Mouse (Mus musculus) erythroid progenitor cell, adult 5-6 weeks (primary cell): Measurements from ENCODE around the gene Wbp2. TPM values are rescaled to one million over a fixed set of nuclear protein-coding genes. Genes with fewer than 3 reads are reported as not detected.
"Not testable (repeated sequence)": the region's sequence is repeated elsewhere in the genome, so short reads cannot be mapped to it uniquely, and the experiment has no call there.

Source experiments
- ATAC-seq: replicated peaks from 2 replicates; pipeline ENCODE4 v1.8.0; 2016; ENCODE audit warnings: moderate number of reproducible peaks, mild to moderate bottlenecking, moderate TSS enrichment, inconsistent platforms; ENCODE audit not compliant: poor library complexity, low FRiP score, severe bottlenecking
- total RNA-seq, 2 experiments: library from RNA; stranded (forward) in 1 of 2; stranded (reverse) in 1 of 2; fragments of 150-400 nt in 1 of 2; fragments of 186-747, 209-891 nt in 1 of 2; gene quantifications; 2 replicates each; pipeline versions ENCODE4 v1.2.3 to v1.2.4; 2015 to 2017; ENCODE audit warnings: low replicate concordance in 2 of 2

Wbp2 gene
- total RNA-seq, 2 experiments from 2014 or later: 43.8 to 127 TPM

DNA sequence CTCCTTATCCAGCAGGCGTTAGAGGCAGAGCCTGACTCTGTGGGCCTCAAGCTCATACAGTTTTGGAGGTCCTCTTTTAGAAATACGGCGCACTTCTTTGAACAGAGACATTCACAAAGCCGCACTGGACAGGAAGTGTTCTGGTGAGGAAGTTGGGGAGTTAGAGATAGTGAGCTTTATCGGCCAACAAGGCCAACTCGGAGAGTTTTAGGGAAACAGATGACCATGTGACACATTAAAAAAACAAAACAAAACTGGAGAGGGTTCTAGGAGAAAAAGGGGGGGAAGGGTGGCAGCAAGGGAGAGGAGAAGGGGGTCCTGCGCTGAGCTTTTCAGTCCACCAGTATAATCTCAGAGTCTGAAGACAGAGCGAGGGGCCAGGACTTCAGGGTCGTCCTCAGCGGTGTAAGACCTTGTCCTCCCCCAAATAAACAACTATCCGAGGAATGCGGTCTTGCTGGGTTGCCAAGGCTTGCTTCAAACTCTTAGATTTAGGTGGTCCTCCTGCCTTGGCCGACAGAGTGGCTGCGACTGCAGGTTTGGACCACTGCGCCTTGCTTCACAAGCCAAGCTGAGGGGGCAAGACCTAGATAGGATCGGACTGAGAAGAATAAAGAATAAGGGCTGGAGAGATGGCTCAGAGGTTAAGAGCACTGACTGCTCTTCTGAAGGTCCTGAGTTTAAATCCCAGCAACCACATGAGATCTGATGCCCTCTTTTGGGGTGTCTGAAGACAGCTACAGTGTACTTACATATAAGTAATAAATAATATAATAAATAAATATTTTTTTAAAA, 7.2 kb upstream of the Wbp2 start:
- ATAC-seq: no peak

- not testable (repeated sequence) for ATAC-seq
These were observed 6.2 kb upstream of the Wbp2 start for GRCm38 (mm10) chr11:116092959-116093358.

DNA sequence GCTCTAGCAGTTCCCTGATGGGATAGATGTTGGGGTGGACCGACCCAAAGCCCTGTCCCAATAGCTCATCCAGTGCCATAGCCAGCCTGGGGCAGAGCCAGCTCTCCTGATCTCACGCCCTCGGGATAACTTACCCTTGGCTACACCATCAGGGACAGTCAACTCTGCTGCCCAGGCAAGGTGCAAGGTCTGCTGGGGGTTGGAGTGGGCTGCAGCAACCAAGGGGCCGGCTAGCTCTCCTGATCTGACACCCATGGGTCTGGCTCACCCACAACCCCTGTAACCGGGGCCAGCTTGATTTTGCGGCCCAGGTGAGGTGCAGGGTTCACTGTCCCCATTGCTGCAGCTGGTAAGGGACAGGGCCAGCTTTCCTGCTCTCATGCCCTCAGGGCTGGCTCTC, 4.8 kb upstream of the Wbp2 start:
- no peak for ATAC-seq

- no peak for ATAC-seq
These were observed 2.8 kb upstream of the Wbp2 start for GRCm38 (mm10) chr11:116089545-116089944.

DNA sequence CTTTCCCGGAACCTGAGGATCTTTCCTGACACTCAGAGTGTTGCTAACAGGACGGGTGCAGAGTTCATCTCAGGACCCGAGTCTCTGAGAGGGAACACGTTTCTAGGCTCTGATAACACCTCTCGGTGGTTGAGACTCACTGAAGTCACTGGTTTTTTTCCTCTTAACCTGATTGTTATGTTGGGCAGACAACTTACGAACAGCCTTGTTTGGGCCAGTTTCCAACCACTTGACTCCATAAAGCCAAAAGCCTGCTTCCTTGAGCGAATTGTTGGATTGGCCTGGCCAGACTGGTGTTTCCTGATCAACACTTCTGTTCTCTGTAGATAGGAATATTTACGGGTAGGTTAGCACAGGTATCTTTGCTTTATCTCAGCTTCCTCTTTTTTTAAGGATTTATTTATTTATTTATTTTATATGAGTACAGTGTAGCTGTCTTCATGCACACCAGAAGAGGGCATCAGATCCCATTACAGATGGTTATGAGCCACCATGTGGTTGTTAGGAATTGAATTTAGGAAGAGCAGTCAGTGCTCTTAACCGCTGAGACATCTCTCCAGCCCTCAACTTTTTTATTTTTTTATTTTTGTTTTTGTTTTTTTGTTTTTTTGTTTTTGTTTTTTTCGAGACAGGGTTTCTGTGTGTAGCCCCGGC, 2.1 kb upstream of the Wbp2 start:
- ATAC-seq: no peak

GRCm38 (mm10) chr11:116088188-116088587, 1.4 kb upstream of the Wbp2 start:
- no peak for ATAC-seq

- peak; percentile 73 for ATAC-seq
These were observed 667 bp upstream of the Wbp2 start for GRCm38 (mm10) chr11:116087194-116088130.

GRCm38 (mm10) chr11:116084166-116084565, 2.6 kb downstream of the Wbp2 start:
- peak; percentile 26 for ATAC-seq

GRCm38 (mm10) chr11:116083096-116083672, 3.6 kb downstream of the Wbp2 start:
- no peak for ATAC-seq

DNA sequence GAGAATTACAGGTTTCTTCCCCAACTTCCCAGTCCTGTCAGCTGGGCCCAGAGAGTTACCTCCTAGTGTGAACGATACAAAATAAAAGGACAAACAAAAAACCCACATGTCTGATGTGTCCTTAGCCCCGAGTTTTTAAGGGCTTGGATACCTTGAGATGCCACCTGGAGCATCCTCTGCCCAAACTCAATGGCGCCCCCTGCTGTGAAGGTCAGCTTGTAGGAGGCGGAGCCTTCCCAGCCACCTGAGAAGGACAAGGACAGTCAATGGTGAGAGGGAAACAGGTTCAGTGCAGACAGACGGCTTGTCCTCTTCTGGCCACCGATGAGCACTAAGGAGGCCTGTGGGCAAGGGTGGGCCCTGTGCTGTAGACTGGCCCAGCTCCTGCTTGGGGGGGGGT, 5.7 kb downstream of the Wbp2 start:
- no peak for ATAC-seq

GRCm38 (mm10) chr11:116079511-116079910, 7.3 kb downstream of the Wbp2 start:
- no peak for ATAC-seq

DNA sequence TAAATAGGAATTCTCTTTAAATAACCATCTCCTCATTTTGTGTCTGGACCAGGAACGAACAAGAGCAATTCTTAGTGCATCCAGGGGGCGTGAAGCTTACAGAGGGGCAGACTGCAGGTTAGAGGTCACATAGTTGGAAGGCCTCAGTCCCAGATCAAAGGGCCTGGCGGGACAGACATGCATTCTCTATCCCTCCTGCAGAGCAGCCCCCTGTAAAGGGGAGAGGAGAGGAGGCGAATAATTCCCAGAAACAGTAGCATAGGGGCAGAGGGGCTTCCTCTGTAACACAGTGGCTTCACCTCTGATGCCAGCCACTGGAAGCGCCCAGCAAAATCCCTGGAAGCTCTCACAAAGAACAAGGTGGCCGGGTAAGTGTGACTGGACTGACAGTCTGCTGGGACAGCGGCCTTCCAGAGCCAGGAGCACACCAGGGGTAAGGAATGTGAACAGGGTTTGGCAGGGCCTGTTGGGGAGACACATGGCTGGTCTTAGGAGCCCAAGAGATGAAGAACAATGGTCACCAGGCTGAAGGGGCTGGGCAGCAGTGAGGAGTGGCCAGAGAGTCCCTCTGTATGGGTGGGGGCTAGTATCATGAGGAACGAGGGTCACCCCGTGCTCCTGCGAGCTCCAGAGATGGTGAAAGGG, 8.0 kb downstream of the Wbp2 start:
- no peak for ATAC-seq

DNA sequence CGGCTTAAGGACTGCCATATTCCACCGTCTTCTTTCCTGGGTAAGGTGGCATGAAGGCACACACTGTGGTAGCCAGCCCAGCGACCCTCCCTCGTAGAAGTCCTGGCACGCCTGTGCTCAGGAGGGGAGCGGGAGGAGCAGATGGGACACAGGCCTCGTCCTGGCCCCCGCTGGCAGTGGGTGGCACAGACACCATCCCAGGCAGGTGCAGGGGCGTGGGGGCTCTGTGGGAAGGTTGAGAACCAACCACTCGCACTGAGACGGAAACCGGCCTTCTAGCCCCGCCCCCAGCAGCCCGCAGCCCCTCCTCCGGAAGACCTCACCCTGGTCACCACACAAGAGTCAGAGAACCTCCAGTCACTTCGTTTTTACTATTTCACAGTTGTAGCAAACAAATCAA, 8.6 kb downstream of the Wbp2 start:
- 0 out of 2 replicates have a peak, but pooled peaks have one; percentile 0 for ATAC-seq

DNA sequence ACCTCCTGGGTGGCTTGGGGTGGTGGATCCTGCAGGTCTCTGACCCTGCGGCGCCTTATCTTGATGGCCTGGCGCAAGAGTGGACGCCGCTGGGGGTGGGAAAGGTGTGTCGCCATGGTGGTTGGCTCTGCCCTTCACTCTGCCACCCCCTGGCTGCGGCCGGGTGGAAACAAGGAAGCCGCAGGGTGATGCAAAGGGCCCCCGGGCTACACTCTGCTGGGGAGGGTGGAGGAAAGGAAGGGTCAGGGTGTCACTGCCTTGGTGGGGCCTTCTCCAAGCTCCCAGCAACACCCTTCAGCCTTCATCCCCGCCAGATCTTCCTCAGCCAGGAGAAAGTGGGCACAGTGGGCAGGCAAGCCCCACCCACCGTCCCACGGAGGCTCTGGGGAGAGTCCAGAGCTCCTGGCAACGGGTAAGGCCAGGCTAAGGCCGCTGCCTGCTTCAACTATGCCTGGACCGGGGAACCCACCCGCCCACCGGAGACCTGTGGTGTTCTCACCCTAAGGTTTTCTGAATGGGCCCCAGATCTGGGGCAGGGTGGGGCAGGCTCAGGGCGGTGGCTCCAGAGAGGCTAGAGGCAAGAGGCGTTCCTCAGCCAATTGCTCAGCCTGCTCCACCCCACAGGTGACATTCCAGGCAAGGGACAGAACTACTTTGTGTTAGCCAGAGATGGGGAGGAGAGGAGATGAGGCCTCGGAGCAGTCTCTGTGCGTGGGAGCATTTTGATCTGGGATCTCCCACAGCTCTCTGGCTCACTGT, 9.2 kb downstream of the Wbp2 start, which contains the start of gene Unc13d:
Gene Unc13d, minus strand, starts transcription at position 516 of the 759 bp plus-strand sequence.
- ATAC-seq: peak; percentile 82

DNA sequence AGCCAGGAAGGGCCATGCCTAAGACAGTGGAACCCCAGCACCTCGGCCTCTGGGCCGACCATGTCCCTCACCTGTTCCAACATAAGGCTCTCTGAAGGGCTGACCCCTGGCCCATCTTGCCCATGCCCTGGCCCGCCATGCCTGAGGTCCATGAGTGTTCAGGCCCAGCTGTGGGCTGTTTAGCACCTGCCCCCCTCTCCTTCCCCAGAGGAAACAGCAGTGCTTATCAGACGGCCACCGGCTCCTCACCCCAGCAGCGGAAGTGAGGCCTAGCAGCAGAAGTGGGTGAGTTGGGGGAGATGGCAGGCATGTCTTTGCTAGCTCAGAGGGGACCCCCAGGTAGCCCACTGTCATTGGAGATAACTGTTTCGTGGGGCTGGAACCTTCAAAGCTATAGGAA, 10.0 kb downstream of the Wbp2 start:
- no peak for ATAC-seq

- ATAC-seq: no peak
These were observed 10.6 kb downstream of the Wbp2 start for GRCm38 (mm10) chr11:116076266-116076540.

DNA sequence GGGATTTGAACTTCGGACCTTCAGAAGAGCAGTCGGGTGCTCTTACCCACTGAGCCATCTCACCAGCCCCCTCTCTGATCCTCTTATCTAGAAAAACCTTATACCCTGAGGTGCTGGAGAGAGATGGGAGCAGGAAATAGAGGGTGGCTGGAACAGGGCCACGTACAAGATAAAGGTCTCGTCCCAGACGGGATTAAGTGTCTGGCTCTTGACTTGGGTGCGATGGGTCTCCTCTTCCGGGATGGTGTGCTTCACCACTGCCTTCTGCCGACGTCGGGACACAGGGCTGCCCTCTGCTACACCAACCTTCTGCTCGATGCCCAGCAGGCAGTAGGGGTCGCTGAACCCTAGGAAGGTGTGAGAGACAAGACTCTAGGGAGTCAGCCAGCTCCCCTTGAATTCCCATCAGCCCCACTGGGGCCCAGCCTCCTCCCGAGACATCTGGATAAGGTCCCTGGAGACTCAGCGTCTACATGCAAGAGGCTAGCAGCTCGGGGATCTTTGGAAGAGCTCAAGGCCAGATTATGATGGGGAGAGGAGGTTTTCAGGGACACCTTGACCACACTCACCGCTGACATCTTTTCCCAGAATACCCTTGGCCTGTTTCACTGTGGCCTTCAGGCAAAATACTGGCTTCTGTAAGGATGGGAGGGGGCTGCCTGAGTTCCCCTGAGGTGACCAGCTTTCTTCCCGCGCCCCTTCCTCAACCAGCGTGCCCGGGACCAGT, 11.1 kb downstream of the Wbp2 start:
- ATAC-seq: no peak

DNA sequence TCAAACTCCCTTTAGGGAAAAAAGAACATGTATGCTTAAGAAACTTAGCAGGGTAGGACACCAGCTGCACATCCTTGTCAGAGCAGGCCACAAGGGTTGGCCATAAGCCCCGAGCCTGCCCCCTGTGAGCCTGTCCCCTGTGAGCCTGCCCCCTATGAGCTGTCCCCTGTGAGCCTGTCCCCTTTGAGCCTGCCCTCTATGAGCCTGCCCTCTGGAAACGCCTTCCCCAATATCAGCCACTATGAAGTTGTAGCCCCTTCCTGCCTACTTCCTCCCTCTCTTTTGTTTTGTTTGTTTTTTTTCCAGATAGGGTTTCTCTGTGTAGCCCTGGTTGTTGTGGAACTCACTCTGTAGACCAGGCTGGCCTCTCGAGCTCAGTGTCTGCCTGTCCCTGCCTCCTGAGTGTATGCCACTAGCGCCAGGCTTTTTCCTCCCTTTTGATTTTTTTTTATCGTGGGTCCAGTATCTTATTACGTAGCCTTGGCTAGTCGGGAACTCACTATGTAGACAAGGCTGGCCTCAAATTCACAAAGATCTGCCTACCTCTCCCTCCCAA, 12.3 kb downstream of the Wbp2 start:
- ATAC-seq: no peak
